Mouse (Mus musculus): ENCODE results near the gene Phf6.
"Not testable (repeated sequence)": the region's sequence is repeated elsewhere in the genome, so short reads cannot be mapped to it uniquely, and the experiment has no call there.

The Phf6 gene

DNA sequence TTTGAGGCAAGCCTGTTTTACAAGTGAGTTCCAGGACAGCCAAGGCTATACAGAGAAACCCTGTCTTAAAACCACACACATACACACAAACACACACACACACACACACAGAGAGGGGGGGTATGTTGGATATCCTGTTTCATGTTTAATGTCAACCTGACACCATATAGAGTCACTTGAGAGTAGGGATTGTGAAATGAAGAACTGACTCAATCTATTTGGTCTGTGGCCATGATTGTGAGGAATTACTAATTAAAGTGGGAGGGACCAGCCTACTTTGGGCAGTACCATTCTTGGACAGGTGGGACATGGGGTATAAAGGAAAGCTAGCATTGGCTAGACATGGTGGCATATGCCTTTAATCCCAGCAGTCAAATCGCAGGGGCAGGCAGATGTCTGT lies 60.6 kb downstream of the Phf6 start:
- in situ Hi-C loops (cut with MseI, MboI) = no loop called here

DNA sequence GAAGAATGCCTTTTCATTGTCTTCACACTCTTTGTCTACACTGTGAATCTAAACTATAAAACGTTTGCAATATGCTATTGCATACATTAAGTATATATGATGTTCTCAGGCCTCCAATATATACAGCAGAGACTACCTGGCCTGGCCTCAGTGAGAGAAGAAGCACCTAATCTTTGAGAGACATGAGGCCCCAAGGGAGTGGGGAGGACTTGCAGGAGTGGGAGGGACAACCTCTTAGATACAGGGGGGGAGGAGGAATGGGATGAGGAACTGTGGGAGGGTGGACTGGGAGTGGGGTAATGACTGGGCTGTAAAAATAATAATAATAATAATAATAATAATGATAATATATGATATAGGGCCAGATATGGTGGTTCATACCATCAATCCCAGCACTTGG lies 66.5 kb downstream of the Phf6 start:
- in situ Hi-C loops (cut with MseI, MboI) = no loop called here

DNA sequence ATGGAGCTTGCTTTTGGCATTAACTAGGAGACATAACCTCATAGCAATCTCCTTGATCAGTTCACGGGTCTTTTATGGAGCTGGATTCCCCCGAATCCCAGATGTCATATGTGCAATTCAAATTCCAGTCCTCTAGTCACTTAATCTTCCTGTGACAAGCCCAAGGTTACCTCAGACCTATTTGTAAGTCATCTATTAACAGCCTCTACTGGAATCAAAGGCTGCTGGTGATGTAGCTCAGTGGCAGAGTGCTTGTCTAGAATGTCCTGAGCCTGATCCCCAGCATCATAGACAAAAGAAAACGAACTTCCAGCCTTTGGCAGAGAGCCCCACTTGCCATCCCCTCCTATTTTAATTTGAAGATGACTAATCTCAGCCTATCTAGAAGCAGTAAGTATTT lies 69.3 kb downstream of the Phf6 start:
- in situ Hi-C loops (cut with MseI, MboI) = no loop called here

DNA sequence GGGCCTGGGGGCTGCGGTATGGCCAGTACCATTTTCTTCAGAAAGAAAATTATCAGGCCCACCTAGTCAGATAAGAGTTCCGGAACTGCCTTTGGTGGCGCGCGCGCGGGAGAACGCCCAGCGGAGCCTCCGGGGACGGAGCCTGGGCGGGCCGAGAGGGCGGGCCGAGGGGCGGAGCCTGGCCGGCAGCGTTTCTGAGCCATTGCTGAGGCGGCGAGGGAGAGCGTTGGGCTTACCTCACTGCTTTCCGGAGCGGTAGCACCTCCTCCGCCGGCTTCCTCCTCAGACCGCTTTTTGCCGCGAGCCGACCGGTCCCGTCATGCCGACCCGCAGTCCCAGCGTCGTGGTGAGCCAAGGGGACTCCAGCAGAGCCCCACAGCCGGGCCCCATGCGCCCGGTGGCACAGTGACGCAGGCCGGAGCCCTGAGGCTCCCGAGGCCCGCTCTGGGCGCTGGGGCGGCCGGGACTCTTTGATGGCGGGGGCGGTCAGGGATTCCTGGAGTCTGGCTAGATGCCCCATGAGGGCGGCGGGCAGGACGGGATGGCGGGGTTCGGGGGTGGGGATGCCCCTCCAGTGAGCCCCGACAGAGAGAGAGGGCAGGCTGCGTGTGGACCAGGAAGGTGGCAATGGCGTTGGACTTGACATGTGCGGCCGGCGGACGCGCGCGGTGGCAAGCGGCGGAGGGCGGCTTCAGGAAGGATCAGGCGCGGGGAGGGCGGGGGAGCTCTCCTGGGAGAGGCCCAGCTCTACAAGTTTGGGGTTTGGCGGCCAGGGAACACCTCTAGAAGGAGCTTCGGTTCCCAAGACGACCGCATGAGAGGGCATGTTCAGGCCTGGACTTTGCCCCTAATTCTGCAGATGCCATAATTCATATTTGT lies 76.1 kb downstream of the Phf6 start, which contains the start of gene Hprt:
TSS of gene Hprt (plus strand) at position 233 of the 879 bp plus-strand sequence.
- in situ Hi-C loops (cut with MseI, MboI) = no loop called here

DNA sequence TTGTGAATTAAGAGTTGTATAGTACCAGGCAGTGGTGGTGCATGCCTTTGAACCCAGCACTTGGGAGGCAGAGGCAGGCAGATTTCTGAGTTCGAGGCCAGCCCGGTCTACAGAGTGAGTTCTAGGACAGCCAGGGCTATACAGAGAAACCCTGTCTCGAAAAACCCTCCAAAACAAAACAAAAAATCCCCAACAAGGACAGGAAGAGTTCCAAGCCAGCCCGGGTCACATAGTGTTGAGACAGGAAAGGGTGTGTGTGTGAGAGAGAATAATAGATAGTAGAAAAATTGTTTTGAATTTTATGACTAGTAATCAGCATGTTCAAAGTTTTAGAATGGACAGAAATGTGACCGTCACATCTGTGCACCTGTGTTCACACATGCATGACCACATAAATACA lies 82.7 kb downstream of the Phf6 start:
- in situ Hi-C loops (cut with MseI, MboI) = not testable (repeated sequence)

DNA sequence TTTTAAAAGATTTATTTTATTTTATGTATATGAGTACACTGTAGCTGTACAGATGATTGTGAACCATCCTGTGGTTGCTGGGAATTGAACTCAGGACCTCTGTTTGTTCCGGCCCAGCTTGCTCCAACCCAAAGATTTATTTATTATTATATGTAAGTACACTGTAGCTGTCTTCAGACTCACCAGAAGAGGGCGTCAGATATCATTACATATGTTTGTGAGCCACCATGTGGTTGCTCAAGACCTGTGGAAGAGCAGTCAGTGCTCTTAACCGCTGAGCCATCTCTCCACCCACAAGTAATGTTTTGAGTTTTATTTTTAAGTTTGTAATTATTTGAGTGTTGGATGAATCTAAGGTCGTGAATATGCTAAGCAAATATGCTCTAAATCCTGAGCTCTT lies 92.8 kb downstream of the Phf6 start:
- in situ Hi-C loops (cut with MseI, MboI) = not testable (repeated sequence)

DNA sequence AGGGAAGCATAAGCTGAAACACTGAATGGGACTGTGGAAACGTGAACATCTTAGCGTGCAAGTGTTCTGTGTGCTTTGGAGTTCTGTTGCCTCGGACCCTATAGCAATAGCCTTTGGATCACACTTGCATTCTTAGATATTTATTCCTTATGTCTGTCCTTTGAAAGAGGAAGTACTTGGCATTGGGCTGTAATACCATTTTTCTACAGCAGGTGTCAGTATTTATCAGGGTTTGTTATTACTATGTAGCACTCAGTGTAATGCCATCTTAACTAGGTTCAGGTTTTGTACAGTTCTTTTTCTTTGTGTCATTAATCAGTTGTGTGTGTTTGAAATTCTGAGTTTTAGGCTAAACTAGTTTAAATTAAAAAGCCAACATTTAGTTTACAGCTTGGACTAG lies 94.0 kb downstream of the Phf6 start:
- in situ Hi-C loops (cut with MseI, MboI) = no loop called here

Data from mouse trophoblast stem cell (cell line).